Mouse (Mus musculus) MEL (cell line): Measurements from ENCODE around the gene Gnb1l. TPM values are rescaled to one million over a fixed set of nuclear protein-coding genes. Genes with fewer than 3 reads are reported as not detected.

Experiments used
- DNase-seq: peaks from one replicate; pipeline ENCODE4 v3.0.0; 2011; ENCODE audit warnings: low read depth, low spot score
- H3K27ac ChIP-seq: 2 replicates; pipeline ENCODE4 v1.5.1; 2012; ENCODE audit warnings: low read depth, mild to moderate bottlenecking, control low read depth, low read length, moderate library complexity; ENCODE audit not compliant: control insufficient read depth
- H3K27me3 ChIP-seq, 2 experiments: fragments of 150-350 bp in 1 of 2; sonication (generic) in 1 of 2; 2 replicates each; pipeline ENCODE4 v1.6.1; 2012; ENCODE audit warnings: low read length in 2 of 2, mild to moderate bottlenecking in 2 of 2, improper control_type of control experiment in 1 of 2, moderate library complexity in 1 of 2; ENCODE audit not compliant: insufficient read depth in 2 of 2, control insufficient read depth in 1 of 2
- H3K36me3 ChIP-seq, 2 experiments: 2 replicates each; pipeline ENCODE4 v1.6.1; 2012 to 2014; ENCODE audit warnings: low read length in 2 of 2, improper control_type of control experiment in 1 of 2, inconsistent platforms in 1 of 2, mild to moderate bottlenecking in 1 of 2; ENCODE audit not compliant: insufficient read depth in 2 of 2, control insufficient read depth in 1 of 2
- H3K4me1 ChIP-seq, 2 experiments: fragments of 150-350 bp in 1 of 2; sonication (generic) in 1 of 2; 2 replicates each; pipeline ENCODE4 v1.6.1; 2012; ENCODE audit warnings: low read length in 2 of 2, improper control_type of control experiment in 1 of 2, mild to moderate bottlenecking in 1 of 2; ENCODE audit not compliant: insufficient read depth in 2 of 2, control insufficient read depth in 1 of 2
- H3K4me3 ChIP-seq, 2 experiments: fragments of 150-350 bp in 1 of 2; sonication (generic) in 1 of 2; 2 replicates each; pipeline ENCODE4 v1.5.1; 2012; ENCODE audit warnings: low read depth in 2 of 2, low read length in 2 of 2, mild to moderate bottlenecking in 2 of 2, moderate library complexity in 2 of 2, control low read depth in 1 of 2, improper control_type of control experiment in 1 of 2; ENCODE audit not compliant: control insufficient read depth in 1 of 2, insufficient read depth in 1 of 2
- H3K79me2 ChIP-seq: 2 replicates; pipeline ENCODE4 v1.6.1; 2012; ENCODE audit warnings: mild to moderate bottlenecking, low read length, moderate library complexity; ENCODE audit not compliant: control insufficient read depth, poor library complexity, insufficient read depth
- H3K9ac ChIP-seq: 2 replicates; pipeline ENCODE4 v1.6.1; 2012; ENCODE audit warnings: low read depth, mild to moderate bottlenecking, control low read depth, low read length, moderate library complexity; ENCODE audit not compliant: control insufficient read depth, poor library complexity, severe bottlenecking
- H3K9me3 ChIP-seq: fragments of 150-350 bp; sonication (generic); replicated peaks from 2 replicates; pipeline ENCODE4 v1.6.1; 2012; ENCODE audit warnings: mild to moderate bottlenecking, low read length, improper control_type of control experiment, moderate library complexity; ENCODE audit not compliant: insufficient read depth
- BHLHE40 ChIP-seq: IDR thresholded peaks from 2 replicates; pipeline ENCODE4 v1.6.1; 2012; ENCODE audit warnings: low read depth, mild to moderate bottlenecking, inconsistent platforms, low read length, improper control_type of control experiment, borderline replicate concordance
- CHD1 ChIP-seq: IDR thresholded peaks from 2 replicates; pipeline ENCODE4 v1.6.1; 2012; ENCODE audit warnings: low read depth, mild to moderate bottlenecking, inconsistent platforms, low read length, improper control_type of control experiment
- CHD2 ChIP-seq: IDR thresholded peaks from 2 replicates; pipeline ENCODE4 v1.6.1; 2011; ENCODE audit warnings: low read length, improper control_type of control experiment
- E2F4 ChIP-seq: IDR thresholded peaks from 2 replicates; pipeline ENCODE4 v1.6.1; 2011; ENCODE audit warnings: low read depth, low read length, improper control_type of control experiment, borderline replicate concordance
- EP300 ChIP-seq, 2 experiments: IDR thresholded peaks; 2 replicates each; pipeline ENCODE4 v1.6.1; 2011; ENCODE audit warnings: improper control_type of control experiment in 2 of 2, low read length in 2 of 2, low read depth in 1 of 2, mild to moderate bottlenecking in 1 of 2
- GABPA ChIP-seq: IDR thresholded peaks from 2 replicates; pipeline ENCODE4 v1.6.1; 2012; ENCODE audit warnings: low read depth, mild to moderate bottlenecking, inconsistent platforms, low read length, improper control_type of control experiment, moderate library complexity
- HCFC1 ChIP-seq: IDR thresholded peaks from 2 replicates; pipeline ENCODE4 v1.6.1; 2012; ENCODE audit warnings: low read depth, mild to moderate bottlenecking, inconsistent platforms, low read length, improper control_type of control experiment, moderate library complexity
- MAFK ChIP-seq: IDR thresholded peaks from 2 replicates; pipeline ENCODE4 v1.6.1; 2011; ENCODE audit warnings: low read depth, mild to moderate bottlenecking, low read length, improper control_type of control experiment, borderline replicate concordance
- MAZ ChIP-seq: IDR thresholded peaks from 2 replicates; pipeline ENCODE4 v1.6.1; 2012; ENCODE audit warnings: low read depth, mild to moderate bottlenecking, inconsistent platforms, low read length, improper control_type of control experiment
- MEF2A ChIP-seq: IDR thresholded peaks from 2 replicates; pipeline ENCODE4 v1.6.1; 2014; ENCODE audit warnings: low read depth, mild to moderate bottlenecking, inconsistent platforms, low read length, improper control_type of control experiment; ENCODE audit not compliant: poor library complexity, insufficient replicate concordance, severe bottlenecking; ENCODE audit errors: extremely low read depth
- MXI1 ChIP-seq: IDR thresholded peaks from 2 replicates; pipeline ENCODE4 v1.6.1; 2011; ENCODE audit warnings: mild to moderate bottlenecking, low read depth, low read length, improper control_type of control experiment
- MYC ChIP-seq: IDR thresholded peaks from 2 replicates; pipeline ENCODE4 v1.6.1; 2011; ENCODE audit warnings: low read depth, mild to moderate bottlenecking, low read length, improper control_type of control experiment, moderate library complexity
- NRF1 ChIP-seq: IDR thresholded peaks from 2 replicates; pipeline ENCODE4 v1.6.1; 2014; ENCODE audit warnings: low read depth, mild to moderate bottlenecking, inconsistent platforms, low read length, improper control_type of control experiment, moderate library complexity; ENCODE audit not compliant: poor library complexity, insufficient read depth, severe bottlenecking
- POLR2A ChIP-seq, 2 experiments: IDR thresholded peaks; 2 replicates each; pipeline ENCODE4 v1.6.1; 2011 to 2012; ENCODE audit warnings: low read length in 2 of 2, mild to moderate bottlenecking in 2 of 2, control low read depth in 1 of 2, improper control_type of control experiment in 1 of 2, low read depth in 1 of 2, moderate library complexity in 1 of 2; ENCODE audit not compliant: control insufficient read depth in 1 of 2, insufficient read depth in 1 of 2, poor library complexity in 1 of 2
- RAD21 ChIP-seq: IDR thresholded peaks from 2 replicates; pipeline ENCODE4 v1.6.1; 2011; ENCODE audit warnings: mild to moderate bottlenecking, low read depth, low read length, improper control_type of control experiment
- RCOR1 ChIP-seq: IDR thresholded peaks from 2 replicates; pipeline ENCODE4 v1.6.1; 2012; ENCODE audit warnings: low read depth, mild to moderate bottlenecking, inconsistent platforms, low read length, improper control_type of control experiment
- SMC3 ChIP-seq: IDR thresholded peaks from 2 replicates; pipeline ENCODE4 v1.6.1; 2011; ENCODE audit warnings: low read depth, low read length, improper control_type of control experiment
- TBP ChIP-seq: IDR thresholded peaks from 2 replicates; pipeline ENCODE4 v1.8.0; 2011; ENCODE audit warnings: low read depth, low read length, improper control_type of control experiment
- UBTF ChIP-seq: IDR thresholded peaks from 2 replicates; pipeline ENCODE4 v1.6.1; 2012; ENCODE audit warnings: low read depth, mild to moderate bottlenecking, inconsistent platforms, low read length, improper control_type of control experiment, moderate library complexity, borderline replicate concordance; ENCODE audit not compliant: insufficient read depth
- USF1 ChIP-seq: IDR thresholded peaks from 2 replicates; pipeline ENCODE4 v1.6.1; 2014; ENCODE audit warnings: low read depth, mild to moderate bottlenecking, inconsistent platforms, low read length, improper control_type of control experiment, moderate library complexity
- USF2 ChIP-seq, 2 experiments: IDR thresholded peaks; 2 replicates each; pipeline ENCODE4 v1.6.1; 2011 to 2012; ENCODE audit warnings: improper control_type of control experiment in 2 of 2, low read length in 2 of 2, borderline replicate concordance in 1 of 2, inconsistent platforms in 1 of 2, low read depth in 1 of 2, mild to moderate bottlenecking in 1 of 2; ENCODE audit not compliant: insufficient read depth in 1 of 2
- ZKSCAN1 ChIP-seq: IDR thresholded peaks from 2 replicates; pipeline ENCODE4 v1.6.1; 2012; ENCODE audit warnings: low read depth, mild to moderate bottlenecking, inconsistent platforms, low read length, improper control_type of control experiment, moderate library complexity
- ZMIZ1 ChIP-seq: IDR thresholded peaks from 2 replicates; pipeline ENCODE4 v1.6.1; 2012; ENCODE audit warnings: low read depth, mild to moderate bottlenecking, inconsistent platforms, low read length, improper control_type of control experiment, moderate library complexity
- ZNF384 ChIP-seq: IDR thresholded peaks from 2 replicates; pipeline ENCODE4 v1.6.1; 2012; ENCODE audit warnings: low read depth, mild to moderate bottlenecking, inconsistent platforms, low read length, improper control_type of control experiment
- polyA plus RNA-seq, 2 experiments: library from polyadenylated mRNA; stranded (reverse) in 1 of 2; unstranded in 1 of 2; fragments of >175 nt in 1 of 2; fragments of >200 nt in 1 of 2; gene quantifications; 2 replicates each; pipeline versions ENCODE4 v1.2.1 to v1.2.4; 2012; ENCODE audit warnings: low replicate concordance in 2 of 2, low read depth in 1 of 2; ENCODE audit not compliant: insufficient read length in 2 of 2, insufficient read depth in 1 of 2, missing spikeins in 1 of 2
- total RNA-seq: library from RNA; depleted of rRNA; stranded (reverse); fragments of 300-350 nt; gene quantifications from 2 replicates; pipeline ENCODE4 v1.2.3, GENCODE M21; 2012

The Gnb1l gene
- total and polyA plus RNA-seq, 3 experiments = 37.9 to 47.8 TPM; not detected in 1

DNA sequence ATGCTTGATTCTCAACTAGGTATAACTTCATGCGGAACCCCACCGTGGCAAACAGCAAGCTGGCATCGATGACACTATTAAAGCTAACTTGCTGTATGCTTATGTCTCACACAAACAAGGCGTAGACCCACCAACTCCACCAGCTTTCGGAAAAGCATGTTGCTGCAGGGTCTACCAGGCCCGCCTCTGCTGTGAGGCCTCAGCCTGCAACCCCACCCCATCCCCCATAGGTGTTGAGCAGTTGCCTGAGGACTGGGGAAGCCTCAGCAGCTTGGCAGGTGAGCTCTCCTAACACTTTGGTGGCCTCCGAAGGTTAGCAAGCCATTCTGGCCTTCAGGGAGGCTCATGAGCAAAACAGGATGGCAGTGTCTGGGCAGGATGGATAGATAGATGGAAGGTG is 70.1 kb downstream of the Gnb1l start:
- TF ChIP-seq MYC = no peak
- no peak for TF ChIP-seq POLR2A (IDR thresholded peaks at IDR 0.05; ENCODE audit: control insufficient read depth in 1 of 2, insufficient read depth in 1 of 2, low read depth in 1 of 2, low read length in 2 of 2, poor library complexity in 1 of 2)
- TF ChIP-seq SMC3 = no peak
- no peak for TF ChIP-seq ZNF384
- no peak for TF ChIP-seq MAFK
- no peak for TF ChIP-seq MXI1
- TF ChIP-seq ZKSCAN1 = no peak
- no peak for TF ChIP-seq HCFC1
- TF ChIP-seq ZMIZ1 = no peak
- TF ChIP-seq UBTF = no peak
- TF ChIP-seq USF2 (IDR thresholded peaks at IDR 0.05; ENCODE audit: borderline replicate concordance in 1 of 2, insufficient read depth in 1 of 2, low read depth in 1 of 2, low read length in 2 of 2) = no peak
- TF ChIP-seq RAD21 = no peak
- TF ChIP-seq MAZ = no peak
- TF ChIP-seq RCOR1 = no peak
- Histone ChIP-seq H3K9ac (no peak overlapping the region), H3K79me2 (no peaks in the 10 kb centered on the region), H3K4me1 (no peaks in the 10 kb centered on the region), H3K36me3 (no peaks in the 10 kb centered on the region), H3K27ac (no peak overlapping the region), H3K9me3 (no peaks in the 10 kb centered on the region), H3K4me3 (no peak overlapping the region), H3K27me3 (no peaks in the 10 kb centered on the region)
- no peak for DNase-seq

DNA sequence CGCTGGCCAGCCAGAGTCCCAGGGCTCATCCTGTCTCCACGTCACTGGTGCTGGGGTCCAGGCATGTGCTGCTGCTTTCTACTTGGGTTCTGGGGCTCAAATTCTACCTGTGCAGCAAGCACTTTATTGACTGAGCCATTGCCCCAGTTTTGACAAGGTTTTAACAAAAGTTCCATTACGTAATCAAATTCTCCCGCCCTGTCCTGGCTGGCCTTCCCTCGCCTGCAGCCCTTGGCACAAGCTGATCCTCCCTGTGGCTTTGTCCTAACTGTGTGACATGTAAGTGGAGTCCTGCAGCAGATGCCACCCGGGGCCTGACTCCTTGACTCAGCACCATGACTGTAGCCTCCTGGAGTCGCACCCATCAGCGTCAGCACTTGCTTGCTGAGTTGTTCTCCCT is 75.7 kb downstream of the Gnb1l start:
- no peaks in the 10 kb centered on the region for H3K27me3 ChIP-seq
- peaks cover 2 to 16% of the 10 kb centered on the region in 2 experiments for H3K4me1 ChIP-seq
- peaks cover 0 to 2% of the 10 kb centered on the region in 2 experiments; a peak in 1 of 4 replicates for H3K36me3 ChIP-seq
- no peaks in the 10 kb centered on the region; the same call in 1 of the 2 replicates for H3K79me2 ChIP-seq
- H3K27ac ChIP-seq = no peak overlapping the region
- no peak overlapping the region for H3K9ac ChIP-seq
- DNase-seq = no peak
- TF ChIP-seq NRF1 (no peak), USF2 (IDR thresholded peaks at IDR 0.05; ENCODE audit: borderline replicate concordance in 1 of 2, insufficient read depth in 1 of 2, low read depth in 1 of 2, low read length in 2 of 2) (no peak), TBP (no peak), BHLHE40 (no peak), CHD1 (no peak), MAFK (no peak), USF1 (no peak), EP300 (IDR thresholded peaks at IDR 0.05; ENCODE audit: low read depth in 1 of 2, low read length in 2 of 2) (no peak), GABPA (no peak), CHD2 (no peak), UBTF (no peak), E2F4 (no peak), MEF2A (no peak), MYC (no peak), RCOR1 (no peak), RAD21 (no peak)
- no peaks in the 10 kb centered on the region for H3K9me3 ChIP-seq
- H3K4me3 ChIP-seq = no peak overlapping the region
